ENCODE assay signal across 18 mouse cellular contexts in genomic region chr15:88920065-88920464, GRCm38 (mm10). TPM values are rescaled to one million over a fixed set of nuclear protein-coding genes. Genes with fewer than 3 reads are reported as not detected.
"Had no signal": no experiment of that assay in that cellular context is flagged by ENCODE, and none has a peak within 500 bp of the region (broad histone marks: within the 10 kb centered on the region; RNA-seq: fewer than 3 reads in every experiment).

No protein-coding gene starts in this region.

- H3K27me3 ChIP-seq: lung, embryonic 15.5 days; neural tube, embryonic 12.5 days; stomach, embryonic 15.5 days had no signal

- H3K36me3 ChIP-seq: lung, embryonic 15.5 days; midbrain, embryonic 12.5 days; neural tube, embryonic 12.5 days; stomach, embryonic 15.5 days had no signal

- H3K4me1 ChIP-seq: lung, embryonic 15.5 days; megakaryocyte, embryonic 14.5 days; neural tube, embryonic 12.5 days; stomach, embryonic 15.5 days had no signal

- ATAC-seq: lung, postnatal 0 days; midbrain, embryonic 16.5 days had no signal

- H3K4me2 ChIP-seq: lung, embryonic 15.5 days; midbrain, embryonic 12.5 days; neural tube, embryonic 12.5 days; stomach, embryonic 15.5 days had no signal

- H3K9me3 ChIP-seq: lung, embryonic 15.5 days; megakaryocyte, embryonic 14.5 days; midbrain, embryonic 12.5 days; neural tube, embryonic 12.5 days; stomach, embryonic 15.5 days had no signal

- H3K9ac ChIP-seq: lung, embryonic 15.5 days; midbrain, embryonic 12.5 days; neural tube, embryonic 12.5 days; stomach, embryonic 15.5 days had no signal

- H3K4me3 ChIP-seq: lung, embryonic 15.5 days; megakaryocyte, embryonic 14.5 days; midbrain, embryonic 12.5 days; neural tube, embryonic 12.5 days; stomach, embryonic 15.5 days had no signal

- DNase-seq: lung, adult 2 months; midbrain, embryonic 14.5 days; right cerebral cortex, postnatal 14 days; thymus, adult 2 months; thymus, postnatal 25 days; thymus, postnatal 4 days had no signal

- H3K27ac ChIP-seq: lung, embryonic 15.5 days; macrophage; midbrain, embryonic 12.5 days; neural tube, embryonic 12.5 days; stomach, embryonic 15.5 days; stomach, postnatal 0 days had no signal

RNA-seq across cellular contexts. Expression of gene Ttll8, which starts 34.2 kb away (rescaled TPM):
- polyA plus RNA-seq: liver, embryonic 16.5 days; lung, embryonic 15.5 days; macrophage; midbrain, embryonic 12.5 days; midbrain, embryonic 14.5 days; neural tube, embryonic 12.5 days; spleen, adult 2 months; stomach, embryonic 15.5 days; stomach, postnatal 0 days; urinary bladder, adult 2 months had no signal

RNA-seq across cellular contexts. Expression of gene Mlc1, which starts 58.7 kb away (rescaled TPM):
- polyA plus RNA-seq: macrophage; stomach, postnatal 0 days had no signal
